Mouse (Mus musculus) kidney, adult 18-20 months (tissue): ENCODE results near the gene Itpkb.

ENCODE experiments used
- DNase-seq: peaks from one replicate; pipeline ENCODE4 v3.0.0; 2021

Gene Itpkb

GRCm38 (mm10) chr1:180402481-180403081, 72.3 kb downstream of the Itpkb start:
- DNase-seq: peak; percentile 26

GRCm38 (mm10) chr1:180403357-180403693, 73.0 kb downstream of the Itpkb start:
- no peak for DNase-seq

- peak; percentile 63 for DNase-seq
Observed at GRCm38 (mm10) chr1:180403694-180404606, 73.7 kb downstream of the Itpkb start.

- no peak for DNase-seq
Observed at GRCm38 (mm10) chr1:180404706-180405105, 74.4 kb downstream of the Itpkb start.

- DNase-seq: peak; percentile 55
Observed at GRCm38 (mm10) chr1:180405576-180406335, 75.5 kb downstream of the Itpkb start.

- DNase-seq: no peak
Observed at GRCm38 (mm10) chr1:180406336-180407035, 76.2 kb downstream of the Itpkb start.

- peak; percentile 87 for DNase-seq
Observed at GRCm38 (mm10) chr1:180407171-180407671, 76.9 kb downstream of the Itpkb start.

- no peak for DNase-seq
Observed at GRCm38 (mm10) chr1:180407727-180408719, 77.7 kb downstream of the Itpkb start.

- peak; percentile 73 for DNase-seq
Observed at GRCm38 (mm10) chr1:180408832-180409231, 78.5 kb downstream of the Itpkb start.

GRCm38 (mm10) chr1:180409771-180410170, 79.5 kb downstream of the Itpkb start:
- no peak for DNase-seq

- DNase-seq: no peak
Observed at GRCm38 (mm10) chr1:180410306-180410705, 80.0 kb downstream of the Itpkb start.

- no peak for DNase-seq
Observed at GRCm38 (mm10) chr1:180415064-180415463, 84.8 kb downstream of the Itpkb start.

GRCm38 (mm10) chr1:180415836-180416235, 85.6 kb downstream of the Itpkb start:
- no peak for DNase-seq

GRCm38 (mm10) chr1:180417118-180417517, 86.8 kb downstream of the Itpkb start:
- DNase-seq: no peak

- no peak for DNase-seq
Observed at GRCm38 (mm10) chr1:180419059-180419458, 88.8 kb downstream of the Itpkb start.

GRCm38 (mm10) chr1:180420496-180421164, 90.3 kb downstream of the Itpkb start:
- no peak for DNase-seq

GRCm38 (mm10) chr1:180421165-180421909, 91.1 kb downstream of the Itpkb start:
- DNase-seq: no peak

GRCm38 (mm10) chr1:180422076-180422828, 92.0 kb downstream of the Itpkb start:
- DNase-seq: peak; percentile 82

- no peak for DNase-seq
Observed at GRCm38 (mm10) chr1:180423008-180423639, 92.8 kb downstream of the Itpkb start.
